Mouse (Mus musculus): Measurements from ENCODE around the gene Tpo. TPM values are rescaled to one million over a fixed set of nuclear protein-coding genes. Genes with fewer than 3 reads are reported as not detected.

Tpo gene
- polyA plus RNA-seq, 1 experiment from 2014 or later, result not detected

- Histone ChIP-seq H3K27ac (no peak overlapping the region), H3K27me3 (no peaks in the 10 kb centered on the region), H3K9ac (no peak overlapping the region), H3K4me1 (no peaks in the 10 kb centered on the region), H3K36me3 (replicated peaks) (no peaks in the 10 kb centered on the region), H3K9me3 (no peaks in the 10 kb centered on the region), H3K4me2 (no peak overlapping the region), H3K4me3 (replicated peaks) (no peak overlapping the region)
- no peak for ATAC-seq (ENCODE audit: low FRiP score)
- 41% methylated on average over 6 of the region's 6 CpGs for WGBS
These were observed 70.3 kb downstream of the Tpo start for GRCm38 (mm10) chr12:30062118-30062505.

GRCm38 (mm10) chr12:30061503-30062117 lies 70.8 kb downstream of the Tpo start:
- H3K4me2 ChIP-seq, result no peak overlapping the region
- 25% methylated on average over 1 of the region's 1 CpGs for WGBS
- H3K9ac ChIP-seq, result no peak overlapping the region
- H3K4me1 ChIP-seq, result no peaks in the 10 kb centered on the region
- no peak for ATAC-seq (ENCODE audit: low FRiP score)
- no peaks in the 10 kb centered on the region for H3K36me3 ChIP-seq (replicated peaks)
- no peak overlapping the region for H3K4me3 ChIP-seq (replicated peaks)
- no peaks in the 10 kb centered on the region for H3K9me3 ChIP-seq
- H3K27ac ChIP-seq, result no peak overlapping the region
- H3K27me3 ChIP-seq, result no peaks in the 10 kb centered on the region

GRCm38 (mm10) chr12:30058044-30058443 lies 74.4 kb downstream of the Tpo start:
- 80% methylated on average over 6 of the region's 6 CpGs for WGBS
- Histone ChIP-seq H3K4me1 (no peaks in the 10 kb centered on the region), H3K4me3 (replicated peaks) (no peak overlapping the region), H3K27ac (no peak overlapping the region), H3K9ac (no peak overlapping the region), H3K27me3 (no peaks in the 10 kb centered on the region), H3K9me3 (no peaks in the 10 kb centered on the region), H3K36me3 (replicated peaks) (no peaks in the 10 kb centered on the region), H3K4me2 (no peak overlapping the region)
- no peak for ATAC-seq (ENCODE audit: low FRiP score)

- Histone ChIP-seq H3K9me3 (no peaks in the 10 kb centered on the region), H3K4me2 (no peak overlapping the region), H3K9ac (no peak overlapping the region), H3K27ac (no peak overlapping the region), H3K4me1 (no peaks in the 10 kb centered on the region), H3K4me3 (replicated peaks) (no peak overlapping the region), H3K36me3 (replicated peaks) (no peaks in the 10 kb centered on the region), H3K27me3 (no peaks in the 10 kb centered on the region)
- 87% methylated on average over 11 of the region's 11 CpGs for WGBS
- ATAC-seq (ENCODE audit: low FRiP score), result no peak
These were observed 77.5 kb downstream of the Tpo start for GRCm38 (mm10) chr12:30054761-30055540.

- H3K4me1 ChIP-seq, result no peaks in the 10 kb centered on the region
- H3K4me2 ChIP-seq, result no peak overlapping the region
- WGBS, result 21% methylated on average over 4 of the region's 4 CpGs
- ATAC-seq (ENCODE audit: low FRiP score), result no peak
- H3K4me3 ChIP-seq (replicated peaks), result no peak overlapping the region
- H3K36me3 ChIP-seq (replicated peaks), result no peaks in the 10 kb centered on the region
- H3K27me3 ChIP-seq, result 0 out of 2 replicates have a peak, but pooled peaks cover 4% of the 10 kb centered on the region
- no peak overlapping the region for H3K27ac ChIP-seq
- no peak overlapping the region for H3K9ac ChIP-seq
- no peaks in the 10 kb centered on the region for H3K9me3 ChIP-seq
These were observed 82.2 kb downstream of the Tpo start for GRCm38 (mm10) chr12:30050235-30050634.

- no peaks in the 10 kb centered on the region for H3K9me3 ChIP-seq
- no peaks in the 10 kb centered on the region for H3K36me3 ChIP-seq (replicated peaks)
- H3K27me3 ChIP-seq, result 0 out of 2 replicates have a peak, but pooled peaks cover 4% of the 10 kb centered on the region
- no peak for ATAC-seq (ENCODE audit: low FRiP score)
- no peak overlapping the region for H3K9ac ChIP-seq
- no peaks in the 10 kb centered on the region for H3K4me1 ChIP-seq
- no peak overlapping the region for H3K4me3 ChIP-seq (replicated peaks)
- H3K4me2 ChIP-seq, result no peak overlapping the region
- 85% methylated on average over 9 of the region's 9 CpGs for WGBS
- no peak overlapping the region for H3K27ac ChIP-seq
These were observed 82.6 kb downstream of the Tpo start for GRCm38 (mm10) chr12:30049818-30050217.

GRCm38 (mm10) chr12:30048848-30049247 lies 83.6 kb downstream of the Tpo start:
- no peak overlapping the region for H3K27ac ChIP-seq
- ATAC-seq (ENCODE audit: low FRiP score), result no peak
- H3K4me1 ChIP-seq, result no peaks in the 10 kb centered on the region
- 0 out of 2 replicates have a peak, but pooled peaks cover 4% of the 10 kb centered on the region for H3K27me3 ChIP-seq
- WGBS, result 87% methylated on average over 5 of the region's 6 CpGs
- H3K4me2 ChIP-seq, result no peak overlapping the region
- H3K4me3 ChIP-seq (replicated peaks), result no peak overlapping the region
- H3K36me3 ChIP-seq (replicated peaks), result no peaks in the 10 kb centered on the region
- H3K9me3 ChIP-seq, result no peaks in the 10 kb centered on the region
- no peak overlapping the region for H3K9ac ChIP-seq

- Histone ChIP-seq H3K36me3 (replicated peaks) (no peaks in the 10 kb centered on the region), H3K4me3 (replicated peaks) (no peak overlapping the region), H3K4me2 (no peak overlapping the region), H3K27ac (no peak overlapping the region), H3K27me3 (no peaks in the 10 kb centered on the region), H3K9me3 (no peaks in the 10 kb centered on the region), H3K9ac (no peak overlapping the region), H3K4me1 (peaks cover 22% of the 10 kb centered on the region)
- no peak for ATAC-seq (ENCODE audit: low FRiP score)
- 33% methylated on average over 4 of the region's 4 CpGs for WGBS
These were observed 92.3 kb downstream of the Tpo start for GRCm38 (mm10) chr12:30040150-30040549.

GRCm38 (mm10) chr12:30039565-30039964 lies 92.9 kb downstream of the Tpo start:
- Histone ChIP-seq H3K4me2 (no peak overlapping the region), H3K27ac (no peak overlapping the region), H3K9me3 (no peaks in the 10 kb centered on the region), H3K4me3 (replicated peaks) (no peak overlapping the region), H3K9ac (no peak overlapping the region), H3K36me3 (replicated peaks) (no peaks in the 10 kb centered on the region), H3K4me1 (peaks cover 22% of the 10 kb centered on the region), H3K27me3 (no peaks in the 10 kb centered on the region)
- peak; percentile 58 for ATAC-seq (ENCODE audit: low FRiP score)
- 43% methylated on average over 4 of the region's 4 CpGs for WGBS

- Histone ChIP-seq H3K9me3 (no peaks in the 10 kb centered on the region), H3K4me1 (peaks cover 22% of the 10 kb centered on the region)
- peak; percentile 28; the same call in 1 of the 2 replicates for ATAC-seq (ENCODE audit: low FRiP score)
These were observed 95.8 kb downstream of the Tpo start for GRCm38 (mm10) chr12:30036569-30037055.

GRCm38 (mm10) chr12:30035841-30036568 lies 96.4 kb downstream of the Tpo start:
- no peak overlapping the region for H3K4me2 ChIP-seq
- H3K4me3 ChIP-seq (replicated peaks), result no peak overlapping the region
- no peaks in the 10 kb centered on the region for H3K27me3 ChIP-seq
- H3K36me3 ChIP-seq (replicated peaks), result no peaks in the 10 kb centered on the region
- no peak overlapping the region for H3K27ac ChIP-seq
- H3K9me3 ChIP-seq, result no peaks in the 10 kb centered on the region
- H3K4me1 ChIP-seq, result peaks cover 22% of the 10 kb centered on the region
- ATAC-seq (ENCODE audit: low FRiP score), result no peak
- H3K9ac ChIP-seq, result no peak overlapping the region

More at GRCm38 (mm10) chr12:30036569-30037055, 95.8 kb downstream of the Tpo start:
- no peak overlapping the region for H3K4me2 ChIP-seq
- WGBS, result 28% methylated on average over 4 of the region's 4 CpGs
- no peaks in the 10 kb centered on the region for H3K36me3 ChIP-seq (replicated peaks)
- peak overlapping the region; percentile 42; the same call in 1 of the 2 replicates for H3K27ac ChIP-seq
- no peak overlapping the region for H3K4me3 ChIP-seq (replicated peaks)
- no peak overlapping the region for H3K9ac ChIP-seq
- H3K27me3 ChIP-seq, result no peaks in the 10 kb centered on the region

- 52% methylated on average over 1 of the region's 1 CpGs for WGBS
- no peak overlapping the region for H3K27ac ChIP-seq
- no peak for ATAC-seq (ENCODE audit: low FRiP score)
These were observed 97.0 kb downstream of the Tpo start for GRCm38 (mm10) chr12:30035406-30035805.

More at GRCm38 (mm10) chr12:30035406-30035805, 97.0 kb downstream of the Tpo start:
- Histone ChIP-seq H3K4me2 (no peak overlapping the region), H3K9me3 (no peaks in the 10 kb centered on the region), H3K4me3 (replicated peaks) (no peak overlapping the region), H3K36me3 (replicated peaks) (no peaks in the 10 kb centered on the region), H3K27me3 (no peaks in the 10 kb centered on the region), H3K9ac (no peak overlapping the region), H3K4me1 (peaks cover 22% of the 10 kb centered on the region)
